Mouse (Mus musculus) thymus, postnatal 25 days (tissue): ENCODE measurements around the gene Drosha.

Experiments used
- DNase-seq: peaks from one replicate; pipeline ENCODE4 v3.0.0; 2022

The Drosha gene

GRCm38 (mm10) chr15:12833385-12833784 lies 8.8 kb downstream of the Drosha start:
- no peak for DNase-seq

DNA sequence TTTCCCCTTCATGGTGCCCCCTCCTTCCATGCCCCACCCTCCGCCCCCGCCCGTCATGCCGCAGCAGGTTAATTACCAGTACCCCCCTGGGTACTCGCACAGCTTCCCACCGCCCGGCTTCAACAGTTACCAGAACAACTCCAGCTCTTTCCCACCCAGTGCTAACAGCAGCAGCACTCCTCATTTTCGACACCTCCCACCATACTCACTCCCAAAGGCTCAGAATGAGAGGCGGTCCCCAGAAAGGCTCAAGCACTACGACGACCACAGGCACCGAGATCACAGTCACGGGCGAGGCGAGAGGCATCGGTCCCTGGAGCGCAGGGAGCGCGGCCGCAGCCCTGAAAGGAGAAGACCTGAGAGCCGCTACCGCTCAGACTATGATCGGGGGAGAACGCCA lies 9.6 kb downstream of the Drosha start:
- DNase-seq, result no peak

GRCm38 (mm10) chr15:12840737-12841136 lies 16.1 kb downstream of the Drosha start:
- DNase-seq, result no peak

DNA sequence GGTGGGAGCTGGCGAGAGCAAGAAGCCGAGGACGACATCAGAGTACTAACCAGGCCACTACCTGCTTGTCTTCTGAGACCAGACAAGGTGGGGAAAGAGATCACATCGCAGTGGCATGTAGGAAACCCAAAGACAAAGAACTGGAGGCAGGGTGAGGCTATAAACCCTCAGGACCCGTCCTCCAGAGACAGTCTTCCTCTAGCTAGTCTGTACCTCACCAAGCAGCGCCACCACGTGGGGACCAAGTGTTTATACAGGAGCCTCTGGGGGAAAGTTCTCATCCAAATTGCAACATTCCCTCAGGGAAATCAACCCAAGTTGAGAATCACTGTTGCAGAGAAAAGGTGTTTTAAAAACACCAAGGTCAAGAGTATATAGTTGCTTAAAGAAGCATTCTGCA lies 18.2 kb downstream of the Drosha start:
- no peak for DNase-seq

DNA sequence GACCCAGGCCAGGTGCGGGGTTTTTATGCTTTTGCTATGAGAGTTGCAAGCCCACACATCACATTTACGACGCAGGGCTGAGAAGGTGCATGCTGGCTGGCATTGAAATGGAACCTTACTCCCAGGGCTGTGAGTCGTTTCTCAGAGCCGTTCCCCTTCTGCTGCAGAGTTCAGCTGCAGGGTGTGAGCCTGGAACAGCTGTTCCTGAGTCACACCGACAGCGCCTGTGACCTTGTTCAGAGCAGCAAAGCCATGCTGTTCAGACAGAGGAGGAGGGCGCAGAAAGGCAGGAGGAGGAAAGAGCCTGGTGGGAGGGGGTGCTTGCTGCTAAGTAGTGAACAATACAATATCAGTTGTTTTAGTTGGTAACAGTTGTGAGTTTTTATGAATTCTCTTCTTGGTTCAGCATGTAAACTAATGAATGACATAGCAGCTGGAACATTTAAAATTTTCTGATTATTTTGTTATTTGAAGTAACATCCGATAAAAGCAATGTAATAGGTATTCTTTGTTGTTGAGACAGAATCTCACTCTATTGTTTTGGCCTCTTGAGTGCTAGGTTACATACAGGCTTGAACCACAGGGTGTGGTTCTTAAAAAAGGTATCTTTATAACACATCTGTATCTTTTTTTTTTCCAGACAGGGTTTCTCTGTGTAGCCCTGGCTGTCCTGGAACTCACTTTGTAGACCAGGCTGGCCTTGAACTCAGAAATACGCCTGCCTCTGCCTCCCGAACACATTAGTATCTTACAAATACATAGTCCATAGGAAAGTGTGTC lies 23.8 kb downstream of the Drosha start:
- no peak for DNase-seq

- no peak for DNase-seq
These were observed 24.8 kb downstream of the Drosha start for GRCm38 (mm10) chr15:12849373-12849772.

GRCm38 (mm10) chr15:12853471-12853870 lies 28.9 kb downstream of the Drosha start:
- no peak for DNase-seq

- no peak for DNase-seq
These were observed 32.2 kb downstream of the Drosha start for GRCm38 (mm10) chr15:12856780-12857179.

GRCm38 (mm10) chr15:12857840-12858516 lies 33.4 kb downstream of the Drosha start:
- DNase-seq, result no peak

DNA sequence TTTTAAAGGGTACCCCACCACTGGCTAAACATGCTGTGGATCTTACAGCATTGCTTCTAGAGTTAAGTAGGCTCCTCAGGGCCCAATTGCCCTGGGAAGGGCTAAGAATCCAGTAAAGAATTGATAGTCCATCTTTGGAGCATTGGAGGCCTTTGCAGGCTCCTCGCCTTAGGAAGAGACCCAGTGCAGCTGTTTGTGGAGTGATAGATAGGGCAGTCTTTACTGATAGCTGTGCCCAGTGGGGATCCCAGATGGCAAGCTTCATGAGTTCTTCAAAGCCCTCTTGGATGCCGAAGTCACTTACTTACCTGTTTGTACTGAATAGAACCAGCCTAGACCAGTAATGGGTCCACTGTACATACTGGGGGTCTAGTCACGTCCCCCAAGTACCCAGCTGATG lies 34.0 kb downstream of the Drosha start:
- no peak for DNase-seq

DNA sequence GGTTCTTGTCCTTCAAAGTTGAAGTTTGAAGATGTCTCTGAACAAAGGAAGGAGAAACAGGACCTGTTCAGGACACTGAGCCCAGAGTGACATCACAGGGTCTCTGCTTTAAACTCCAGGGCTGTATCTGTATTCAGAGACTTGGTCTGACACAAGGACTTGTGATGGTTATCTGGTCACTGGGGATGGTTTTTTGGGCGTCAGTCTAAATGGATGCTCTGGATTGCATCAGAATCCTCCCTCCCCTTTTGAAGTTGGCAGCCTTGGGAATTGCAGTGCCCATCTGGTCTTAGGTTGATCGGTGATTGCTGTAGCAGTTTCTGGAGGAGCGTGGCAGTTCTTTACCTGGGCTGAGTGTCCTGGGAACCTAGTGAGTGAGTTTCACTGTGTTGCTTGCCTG lies 37.4 kb downstream of the Drosha start:
- DNase-seq, result no peak

DNA sequence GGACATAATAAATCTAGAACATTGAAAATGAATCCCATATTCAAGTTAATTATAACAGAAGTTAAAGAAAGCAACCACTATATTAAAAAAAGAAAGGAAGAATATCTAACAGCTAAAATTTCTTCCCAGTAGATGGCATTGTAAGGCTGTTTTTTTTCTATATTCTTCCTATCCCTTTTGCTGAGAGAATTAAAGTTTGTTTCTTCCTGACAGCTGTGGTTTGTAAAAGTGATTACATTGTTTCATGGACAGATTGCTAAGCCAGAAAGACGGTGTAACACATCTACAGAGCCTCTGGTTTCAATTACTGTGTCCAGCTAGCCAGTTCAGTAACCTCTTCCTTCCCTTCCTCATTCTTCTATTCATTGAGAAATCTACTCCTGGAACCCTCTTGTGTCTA lies 39.1 kb downstream of the Drosha start:
- DNase-seq, result no peak

- DNase-seq, result no peak
These were observed 41.1 kb downstream of the Drosha start for GRCm38 (mm10) chr15:12865595-12866314.

- DNase-seq, result no peak
These were observed 42.7 kb downstream of the Drosha start for GRCm38 (mm10) chr15:12867269-12867668.

DNA sequence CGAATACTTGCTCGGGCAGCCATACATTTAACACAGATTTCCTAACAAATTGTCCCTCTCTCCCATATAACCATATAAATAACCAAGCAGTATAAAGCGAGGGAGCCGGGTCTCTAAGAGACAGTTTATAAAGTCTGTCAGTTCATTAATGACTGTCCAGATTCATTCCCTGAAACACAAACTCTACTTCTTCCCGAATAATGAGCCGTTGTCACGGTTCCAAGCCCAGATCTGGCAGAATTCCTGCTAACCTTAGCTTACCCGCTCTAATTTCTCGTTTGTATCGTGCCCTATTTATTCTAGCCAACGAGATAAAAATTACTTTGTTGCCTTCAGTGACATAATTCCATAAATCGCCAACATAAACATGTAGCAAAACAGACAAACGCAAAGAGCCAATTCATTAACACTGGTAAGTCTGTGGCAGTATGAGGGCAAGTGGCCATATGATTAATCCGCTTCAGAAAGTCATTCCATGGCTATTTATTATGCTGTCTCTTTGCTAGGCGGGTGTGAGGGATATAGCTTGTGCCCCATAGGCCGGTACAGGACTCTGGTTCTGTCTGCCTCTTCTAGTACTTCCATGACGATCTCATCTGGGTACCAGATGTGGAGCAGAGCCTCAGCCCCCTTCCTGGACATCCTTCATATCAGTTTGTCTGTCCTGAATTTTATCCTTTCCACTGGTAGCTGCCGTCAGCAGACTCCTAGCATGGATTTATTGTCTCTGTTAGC lies 51.0 kb downstream of the Drosha start:
- DNase-seq, result no peak

- DNase-seq, result no peak
These were observed 51.7 kb downstream of the Drosha start for GRCm38 (mm10) chr15:12876266-12876665.

GRCm38 (mm10) chr15:12876881-12877280 lies 52.3 kb downstream of the Drosha start:
- DNase-seq, result no peak

GRCm38 (mm10) chr15:12877934-12878333 lies 53.3 kb downstream of the Drosha start:
- DNase-seq, result no peak

GRCm38 (mm10) chr15:12878581-12878980 lies 54.0 kb downstream of the Drosha start:
- no peak for DNase-seq

DNA sequence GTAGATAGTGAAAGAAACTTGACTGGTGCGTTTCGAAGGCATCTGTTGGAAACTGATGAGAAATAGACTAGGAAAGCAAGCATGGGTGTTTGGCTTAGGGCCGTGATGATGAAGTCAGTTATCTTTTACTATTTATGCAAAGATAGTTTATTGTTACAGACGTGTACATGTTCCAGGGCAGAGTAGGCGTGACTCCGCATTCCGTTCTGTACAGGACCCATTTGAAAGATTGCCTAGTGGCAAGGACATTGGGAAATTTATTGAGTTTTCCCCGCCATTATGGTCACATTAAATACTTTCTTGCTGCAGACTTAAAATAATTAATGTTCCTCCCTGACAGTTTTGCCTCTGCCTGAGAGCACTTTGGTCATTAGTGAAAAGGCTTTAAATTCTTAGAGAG lies 55.3 kb downstream of the Drosha start:
- no peak for DNase-seq

- DNase-seq, result no peak
These were observed 60.2 kb downstream of the Drosha start for GRCm38 (mm10) chr15:12884855-12885254.

DNA sequence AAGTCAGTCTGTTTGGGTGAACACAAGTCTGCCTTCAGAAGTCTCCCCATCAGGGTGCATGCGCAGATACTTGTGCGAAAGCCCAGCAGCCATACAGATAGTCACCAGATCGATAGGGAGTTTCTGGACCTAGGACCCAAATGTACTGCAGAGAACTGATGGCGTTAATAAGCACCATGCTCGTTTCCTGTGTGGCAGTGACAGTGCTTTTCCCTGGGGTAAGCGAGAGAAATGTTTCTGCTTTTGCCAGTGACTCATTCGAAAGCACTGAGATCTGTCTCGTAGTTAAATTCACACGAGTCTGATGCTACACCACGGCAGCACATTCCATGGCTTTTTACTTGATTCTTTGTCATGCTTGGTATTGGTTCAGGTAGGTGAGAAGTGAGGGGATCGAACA lies 60.7 kb downstream of the Drosha start:
- no peak for DNase-seq

DNA sequence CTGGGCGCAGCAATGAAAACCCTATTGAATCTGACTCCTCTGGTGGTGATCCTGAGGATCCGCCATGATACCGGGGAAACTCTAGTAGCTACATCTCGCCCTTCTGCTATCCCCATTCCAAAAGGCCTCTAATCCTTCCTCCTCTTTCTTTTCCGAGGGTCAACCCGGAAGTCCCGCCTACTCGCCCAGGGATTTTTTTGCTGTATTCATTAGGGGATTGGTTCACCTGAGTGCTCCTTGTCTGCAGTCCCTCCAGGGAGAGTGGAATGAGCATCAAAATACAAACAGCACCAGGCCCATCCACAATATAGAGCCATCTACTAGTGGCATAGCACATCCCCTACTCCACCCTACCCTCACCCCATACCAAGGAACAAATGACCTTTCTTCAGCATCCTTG lies 62.6 kb downstream of the Drosha start:
- DNase-seq, result no peak
